8 mouse cellular contexts compared by ENCODE assay signal in genomic region chr4:148159544-148160435, GRCm38 (mm10). TPM values are rescaled to one million over a fixed set of nuclear protein-coding genes. Genes with fewer than 3 reads are reported as not detected.
DNase-seq lines count a peak whose midpoint lies in the region; ATAC-seq and TF ChIP-seq lines count a peak whose summit lies in the region.

No protein-coding gene starts in this region.

- peak overlapping the region; percentile 89 for H3K4me2 ChIP-seq in kidney, embryonic 16.5 days (replicated peaks; ENCODE audit: low read depth, low read length)
- peak overlapping the region; percentile 75 for H3K4me2 ChIP-seq in myocyte (ENCODE audit: low read depth)

- H3K9me3 ChIP-seq in heart, embryonic 10.5 days, result no peaks in the 10 kb centered on the region
- no peaks in the 10 kb centered on the region for H3K9me3 ChIP-seq in kidney, embryonic 16.5 days (ENCODE audit: low read length)

- peak; percentile 27; the same call in 1 of the 2 replicates for TF ChIP-seq CTCF in liver, adult 2 months (IDR thresholded peaks at IDR 0.05; ENCODE audit: low read depth, low read length)

- peak overlapping the region; percentile 80 for H3K4me3 ChIP-seq in heart, embryonic 10.5 days
- peak overlapping the region; percentile 58 for H3K4me3 ChIP-seq in kidney, embryonic 16.5 days (ENCODE audit: low read length)
- H3K4me3 ChIP-seq in liver, adult 2 months (ENCODE audit: insufficient read depth, low read depth, low read length), result peak overlapping the region; percentile 59
- peak overlapping the region; percentile 23 for H3K4me3 ChIP-seq in myocyte

- H3K9ac ChIP-seq in kidney, embryonic 16.5 days (replicated peaks; ENCODE audit: low read length), result peak overlapping the region; percentile 70
- peak overlapping the region; percentile 70 for H3K9ac ChIP-seq in liver, adult 2 months (ENCODE audit: low read depth, low read length)

- under 1% methylated on average over 55 of the region's 55 CpGs for WGBS in heart, embryonic 10.5 days
- under 1% methylated on average over 45 of the region's 55 CpGs for WGBS in kidney, embryonic 16.5 days
- WGBS in liver, adult 2 months, result under 1% methylated on average over 51 of the region's 55 CpGs

- 0 out of 2 replicates have a peak, but pooled peaks have one; percentile 6 for TF ChIP-seq POLR2A in liver, adult 2 months (IDR thresholded peaks at IDR 0.05; ENCODE audit: extremely low read depth, insufficient read depth, low read length)
- TF ChIP-seq POLR2A in myocyte (IDR thresholded peaks at IDR 0.05; ENCODE audit: insufficient read length, low read depth), result no peak

- H3K27ac ChIP-seq in heart, embryonic 10.5 days, result peak overlapping the region; percentile 90
- peak overlapping the region; percentile 51 for H3K27ac ChIP-seq in kidney, embryonic 16.5 days (ENCODE audit: low read length)
- H3K27ac ChIP-seq in liver, adult 2 months (replicated peaks; ENCODE audit: insufficient read depth, low read depth, low read length), result peak overlapping the region; percentile 14; the same call in 1 of the 2 replicates

- peaks cover 63% of the 10 kb centered on the region for H3K27me3 ChIP-seq in heart, embryonic 10.5 days (ENCODE audit: insufficient read depth, poor library complexity, severe bottlenecking)
- H3K27me3 ChIP-seq in kidney, embryonic 16.5 days (ENCODE audit: insufficient read depth, low read length), result peaks cover 54% of the 10 kb centered on the region
- peaks cover 6% of the 10 kb centered on the region; the same call in 1 of the 2 replicates for H3K27me3 ChIP-seq in liver, adult 2 months (ENCODE audit: control insufficient read depth, insufficient read depth, low read length)
- peaks cover 11% of the 10 kb centered on the region for H3K27me3 ChIP-seq in myocyte (ENCODE audit: control insufficient read depth, insufficient read depth, insufficient read length)
- H3K27me3 ChIP-seq in splenic B cell, adult 2 months (ENCODE audit: control insufficient read depth, insufficient read depth, low read length, poor library complexity, severe bottlenecking), result 0 out of 2 replicates have a peak, but pooled peaks cover 3% of the 10 kb centered on the region

- peaks cover 16% of the 10 kb centered on the region for H3K36me3 ChIP-seq in heart, embryonic 10.5 days
- H3K36me3 ChIP-seq in kidney, embryonic 16.5 days (ENCODE audit: insufficient read depth, low read length), result 0 out of 2 replicates have a peak, but pooled peaks cover 7% of the 10 kb centered on the region
- H3K36me3 ChIP-seq in liver, adult 2 months (ENCODE audit: control insufficient read depth, insufficient read depth, low read length), result no peaks in the 10 kb centered on the region
- H3K36me3 ChIP-seq in myocyte (ENCODE audit: control insufficient read depth, insufficient read depth), result no peaks in the 10 kb centered on the region
- H3K36me3 ChIP-seq in splenic B cell, adult 2 months (ENCODE audit: control insufficient read depth, insufficient read depth, low read length, poor library complexity, severe bottlenecking), result no peaks in the 10 kb centered on the region

- no peaks in the 10 kb centered on the region for H3K79me2 ChIP-seq in liver, adult 2 months (ENCODE audit: control insufficient read depth, insufficient read depth, low read length)
- no peaks in the 10 kb centered on the region for H3K79me2 ChIP-seq in myocyte (ENCODE audit: control insufficient read depth, insufficient read depth)

- peak; percentile 80 for ATAC-seq in erythroblast, adult 5-6 weeks (replicated peaks; ENCODE audit: low FRiP score, poor library complexity, severe bottlenecking)
- peak; percentile 83 for ATAC-seq in kidney, embryonic 16.5 days (ENCODE audit: low FRiP score, low TSS enrichment)

- peaks cover 47% of the 10 kb centered on the region for H3K4me1 ChIP-seq in heart, embryonic 10.5 days
- peaks cover 25% of the 10 kb centered on the region for H3K4me1 ChIP-seq in kidney, embryonic 16.5 days (ENCODE audit: insufficient read depth, low read length)
- peaks cover 11% of the 10 kb centered on the region for H3K4me1 ChIP-seq in liver, adult 2 months (ENCODE audit: control insufficient read depth, insufficient read depth, low read length)

- DNase-seq in A20 (ENCODE audit: low read depth, low spot score), result peak; percentile 97
- DNase-seq in brain, adult 2 months (ENCODE audit: low read depth, low spot score), result peak; percentile 99
- peak; percentile 98 for DNase-seq in heart, embryonic 10.5 days (ENCODE audit: low spot score)
- DNase-seq in liver, adult 2 months (ENCODE audit: extremely low read depth, low read depth, low spot score), result peak; percentile 88
- DNase-seq in splenic B cell, adult 2 months (ENCODE audit: low read depth, low spot score), result peak; percentile 94

- H3ac ChIP-seq in myocyte (ENCODE audit: control insufficient read depth, insufficient read length), result no peak overlapping the region

TF ChIP-seq in myocyte, 11 proteins besides CTCF, POLR2A, EP300 and RAD21:
- TF ChIP-seq MYOD1 (IDR thresholded peaks at IDR 0.05; ENCODE audit: control insufficient read depth in 1 of 3, insufficient read length in 2 of 3, low read depth in 2 of 3), result peak in 1 of 3 experiments; percentile 21
- TF ChIP-seq E2F4 (IDR thresholded peaks at IDR 0.05; ENCODE audit: insufficient read depth), result no peak
- TF ChIP-seq CEBPB (IDR thresholded peaks at IDR 0.05; ENCODE audit: insufficient read depth, poor library complexity, severe bottlenecking), result no peak

RNA-seq across cellular contexts. Expression of gene Fbxo44, which starts 0.5 kb away (rescaled TPM):
- total RNA-seq in erythroblast, adult 5-6 weeks (2015; ENCODE audit: low replicate concordance), result not detected in 2 replicates
- total RNA-seq in erythroblast, adult 5-6 weeks (2017; ENCODE audit: low replicate concordance), result 0.43 TPM in 1 of 2 replicates, not detected in the other
- 13.0 and 23.1 TPM in 2 replicates for polyA plus RNA-seq in heart, embryonic 10.5 days (2016; fragmentation: Nextera tagmentation; extraction: Ambion mirVana)
- 19.8 and 20.6 TPM in 2 replicates for polyA plus RNA-seq in kidney, embryonic 16.5 days (2015; fragmentation: Nextera tagmentation; extraction: Ambion mirVana)
- total RNA-seq in liver, adult 2 months (2014; rRNA removed), result 1.9 and 2.7 TPM in 2 replicates
- polyA plus RNA-seq in liver, adult 2 months (2012; rRNA removed), result 2.2 and 3.4 TPM in 2 replicates
- polyA plus RNA-seq in myocyte (2012; fragmentation: generic; extraction: Trizol), result 3.1 TPM

RNA-seq across cellular contexts. Expression of gene Fbxo2, which starts 0.6 kb away (rescaled TPM):
- total RNA-seq in erythroblast, adult 5-6 weeks (2015; ENCODE audit: low replicate concordance), result not detected in 2 replicates
- not detected in 2 replicates for total RNA-seq in erythroblast, adult 5-6 weeks (2017; ENCODE audit: low replicate concordance)
- polyA plus RNA-seq in heart, embryonic 10.5 days (2016; fragmentation: Nextera tagmentation; extraction: Ambion mirVana), result 0.67 and 0.97 TPM in 2 replicates
- polyA plus RNA-seq in kidney, embryonic 16.5 days (2015; fragmentation: Nextera tagmentation; extraction: Ambion mirVana), result 1.8 and 2.3 TPM in 2 replicates
- 0.18 TPM in 1 of 2 replicates, not detected in the other for total RNA-seq in liver, adult 2 months (2014; rRNA removed)
- 0.14 and 0.23 TPM in 2 replicates for polyA plus RNA-seq in liver, adult 2 months (2012; rRNA removed)
- 0.85 TPM for polyA plus RNA-seq in myocyte (2012; fragmentation: generic; extraction: Trizol)

RNA-seq across cellular contexts. Expression of gene Fbxo6, which starts 7.8 kb away (rescaled TPM):
- total RNA-seq in erythroblast, adult 5-6 weeks (2015; ENCODE audit: low replicate concordance), result 2.7 and 3.3 TPM in 2 replicates
- total RNA-seq in erythroblast, adult 5-6 weeks (2017; ENCODE audit: low replicate concordance), result 1.3 and 2.8 TPM in 2 replicates
- polyA plus RNA-seq in heart, embryonic 10.5 days (2016; fragmentation: Nextera tagmentation; extraction: Ambion mirVana), result 19.5 and 21.1 TPM in 2 replicates
- 22.0 and 22.2 TPM in 2 replicates for polyA plus RNA-seq in kidney, embryonic 16.5 days (2015; fragmentation: Nextera tagmentation; extraction: Ambion mirVana)
- total RNA-seq in liver, adult 2 months (2014; rRNA removed), result 35.0 and 38.7 TPM in 2 replicates
- 91.9 and 97.2 TPM in 2 replicates for polyA plus RNA-seq in liver, adult 2 months (2012; rRNA removed)
- polyA plus RNA-seq in myocyte (2012; fragmentation: generic; extraction: Trizol), result 89.7 TPM

RNA-seq across cellular contexts. Expression of gene Draxin, which starts 29.3 kb away (rescaled TPM):
- total RNA-seq in erythroblast, adult 5-6 weeks (2015; ENCODE audit: low replicate concordance), result 0.42 TPM in 1 of 2 replicates, not detected in the other
- total RNA-seq in erythroblast, adult 5-6 weeks (2017; ENCODE audit: low replicate concordance), result 0.84 TPM in 1 of 2 replicates, not detected in the other
- 0.12 and 0.48 TPM in 2 replicates for polyA plus RNA-seq in heart, embryonic 10.5 days (2016; fragmentation: Nextera tagmentation; extraction: Ambion mirVana)
- polyA plus RNA-seq in kidney, embryonic 16.5 days (2015; fragmentation: Nextera tagmentation; extraction: Ambion mirVana), result 0.28 and 0.29 TPM in 2 replicates
- total RNA-seq in liver, adult 2 months (2014; rRNA removed), result not detected in 2 replicates
- not detected in 2 replicates for polyA plus RNA-seq in liver, adult 2 months (2012; rRNA removed)
- 0.04 TPM for polyA plus RNA-seq in myocyte (2012; fragmentation: generic; extraction: Trizol)

RNA-seq across cellular contexts. Expression of gene Mad2l2, which starts 29.6 kb away (rescaled TPM):
- total RNA-seq in erythroblast, adult 5-6 weeks (2015; ENCODE audit: low replicate concordance), result 7.3 and 8.6 TPM in 2 replicates
- 3.4 and 7.1 TPM in 2 replicates for total RNA-seq in erythroblast, adult 5-6 weeks (2017; ENCODE audit: low replicate concordance)
- 43.3 and 51.9 TPM in 2 replicates for polyA plus RNA-seq in heart, embryonic 10.5 days (2016; fragmentation: Nextera tagmentation; extraction: Ambion mirVana)
- polyA plus RNA-seq in kidney, embryonic 16.5 days (2015; fragmentation: Nextera tagmentation; extraction: Ambion mirVana), result 70.3 and 74.8 TPM in 2 replicates
- total RNA-seq in liver, adult 2 months (2014; rRNA removed), result 8.1 and 8.9 TPM in 2 replicates
- polyA plus RNA-seq in liver, adult 2 months (2012; rRNA removed), result 49.6 and 58.5 TPM in 2 replicates
- polyA plus RNA-seq in myocyte (2012; fragmentation: generic; extraction: Trizol), result 31.0 TPM

Comparison
In these comparisons a context has a peak if more than half of its experiments do, and no peak if none do; other contexts are left out.
1. Peak in every context shown above with its lines: DNase-seq, ATAC-seq, H3K4me3 ChIP-seq and H3K27ac ChIP-seq.
2. H3K27ac ChIP-seq: peak in every context shown above with its lines; median percentile 90 in heart, embryonic 10.5 days; 51 in kidney, embryonic 16.5 days; 14 in liver, adult 2 months.
3. H3K4me3 ChIP-seq: peak in every context shown above with its lines; median percentile 80 in heart, embryonic 10.5 days; 59 in liver, adult 2 months; 58 in kidney, embryonic 16.5 days; 23 in myocyte.